Mouse (Mus musculus) megakaryocyte, embryonic 14.5 days (primary cell): ENCODE data around the gene Cx3cr1. TPM values are rescaled to one million over a fixed set of nuclear protein-coding genes. Genes with fewer than 3 reads are reported as not detected.

ENCODE experiments used
- H3K27me3 ChIP-seq: replicated peaks from 2 replicates; pipeline ENCODE3; 2012; ENCODE audit warnings: inconsistent platforms
- H3K36me3 ChIP-seq: replicated peaks from 2 replicates; pipeline ENCODE3; 2012; ENCODE audit warnings: low read length, inconsistent platforms, mixed read lengths
- H3K4me1 ChIP-seq: 2 replicates; pipeline ENCODE4 v1.6.1; 2012; ENCODE audit warnings: inconsistent platforms
- H3K4me3 ChIP-seq: replicated peaks from 2 replicates; pipeline ENCODE3; 2012; ENCODE audit warnings: moderate library complexity, mild to moderate bottlenecking, inconsistent platforms
- H3K9me3 ChIP-seq: 2 replicates; pipeline ENCODE4 v1.6.1; 2012; ENCODE audit warnings: inconsistent platforms
- FLI1 ChIP-seq: IDR thresholded peaks from 2 replicates; pipeline ENCODE4 v1.6.1; 2012; ENCODE audit warnings: low read length, inconsistent platforms, mixed read lengths
- GATA1 ChIP-seq: IDR thresholded peaks from 3 replicates; pipeline ENCODE4 v1.6.1; 2012; ENCODE audit warnings: mixed read lengths, low read length, inconsistent platforms, borderline replicate concordance
- polyA plus RNA-seq: library from polyadenylated mRNA; stranded (reverse); fragments of >175 nt; gene quantifications from 2 replicates; pipeline ENCODE4 v1.2.3, GENCODE M21; 2012; ENCODE audit warnings: low replicate concordance; ENCODE audit not compliant: insufficient read depth

The Cx3cr1 gene
- polyA plus RNA-seq, 1 experiment = 0.73 TPM

DNA sequence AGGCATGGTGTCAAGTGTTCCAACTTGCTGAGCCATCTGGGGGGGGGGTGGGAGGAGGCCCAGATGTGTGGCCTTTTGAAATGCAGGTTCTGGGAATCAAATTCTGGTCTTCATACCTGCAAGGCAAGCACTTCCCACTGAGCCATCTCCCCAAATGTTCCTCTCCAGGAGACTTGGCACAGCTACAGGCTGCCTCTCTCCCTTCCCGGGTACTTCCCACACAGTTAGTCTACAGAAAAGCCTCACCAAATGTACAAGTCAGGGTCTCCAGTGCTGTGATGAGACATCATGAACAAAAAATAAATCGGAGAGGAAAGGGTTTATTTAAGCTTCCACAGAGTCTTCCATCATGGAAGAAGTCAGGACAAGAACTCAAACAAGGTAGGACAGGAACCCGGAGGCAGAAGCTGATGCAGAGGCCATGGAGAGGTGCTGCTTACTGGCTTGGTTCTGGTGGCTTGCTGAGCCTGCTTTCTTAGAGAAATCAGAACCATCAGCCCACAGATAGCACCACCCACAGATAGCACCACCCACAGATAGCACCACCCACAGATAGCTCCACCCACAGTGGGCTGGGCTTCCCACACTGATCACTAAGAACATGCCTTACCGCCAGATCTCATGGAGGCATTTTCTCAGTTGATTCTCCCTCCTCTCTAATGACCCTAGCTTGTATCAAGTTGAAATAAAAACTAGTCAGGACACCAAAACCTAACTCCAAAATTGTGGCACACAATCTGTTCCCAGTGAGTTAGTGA is 182.4 kb downstream of the Cx3cr1 start:
- peaks cover 16% of the 10 kb centered on the region for H3K9me3 ChIP-seq
- H3K4me1 ChIP-seq = no peaks in the 10 kb centered on the region
- H3K27me3 ChIP-seq = peaks cover 5% of the 10 kb centered on the region

DNA sequence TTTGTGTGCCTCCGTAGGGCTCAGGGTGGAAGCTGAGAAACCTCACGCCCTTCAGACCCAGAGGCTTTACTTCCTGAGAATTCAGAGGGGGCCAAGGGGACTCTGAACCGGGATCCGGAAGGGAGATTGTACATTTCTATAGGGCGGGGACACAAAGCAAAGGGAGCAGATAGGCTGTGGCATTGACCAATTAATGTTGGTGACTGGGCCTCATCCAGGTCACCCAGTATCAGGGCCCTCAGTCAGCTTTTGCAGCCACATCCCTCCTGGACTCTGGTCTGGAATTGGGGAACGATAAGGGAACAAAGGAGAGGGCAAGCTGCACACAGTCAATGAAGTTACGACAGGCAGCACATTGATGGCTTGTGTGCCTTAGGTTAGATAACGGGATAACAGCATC is 215.5 kb downstream of the Cx3cr1 start:
- Histone ChIP-seq H3K4me3 (no peak overlapping the region), H3K36me3 (no peaks in the 10 kb centered on the region), H3K9me3 (peaks cover 31% of the 10 kb centered on the region), H3K27me3 (peaks cover 6% of the 10 kb centered on the region), H3K4me1 (no peaks in the 10 kb centered on the region)
- no peak for TF ChIP-seq GATA1
- TF ChIP-seq FLI1 = no peak

More for the DNA sequence above, 182.4 kb downstream of the Cx3cr1 start:
- Histone ChIP-seq H3K4me3 (no peak overlapping the region), H3K36me3 (peaks cover 4% of the 10 kb centered on the region)
- TF ChIP-seq GATA1 = no peak
- no peak for TF ChIP-seq FLI1

DNA sequence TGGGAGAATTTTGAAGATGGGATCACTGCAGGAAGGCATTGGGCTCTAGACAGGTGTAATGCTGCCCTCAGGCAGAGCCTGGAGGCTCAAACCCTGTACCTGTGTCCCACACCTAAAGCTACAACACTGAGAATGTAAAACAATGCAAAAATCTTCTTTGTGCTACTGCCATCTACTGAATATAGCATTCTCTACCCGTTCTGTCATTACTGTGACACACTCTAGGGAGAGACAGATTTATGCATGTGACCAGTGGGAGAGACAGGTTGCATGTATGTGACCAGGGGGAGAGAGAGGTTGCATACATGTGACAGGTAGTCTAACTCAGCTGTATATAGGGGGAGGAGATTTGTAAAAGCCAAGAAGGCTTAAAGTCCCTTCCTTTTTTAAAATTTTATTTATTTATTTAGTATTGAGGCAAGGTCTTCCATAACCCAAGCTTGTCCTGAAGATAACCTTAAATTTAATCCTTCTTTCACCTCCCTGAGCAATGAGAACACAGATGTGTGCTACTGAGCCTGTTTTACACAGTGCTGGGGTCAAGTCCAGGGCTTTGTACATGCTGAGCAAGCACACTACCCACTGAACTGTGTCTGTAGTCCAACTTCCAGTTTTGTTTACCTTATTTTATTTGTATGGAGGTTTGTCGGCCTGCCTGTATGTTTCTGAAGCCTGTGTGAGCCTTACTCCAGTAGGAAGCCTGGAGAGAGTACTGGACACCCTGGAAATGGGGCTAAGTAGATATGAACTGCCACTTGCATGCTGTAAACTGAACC is 216.4 kb downstream of the Cx3cr1 start:
- H3K4me3 ChIP-seq = no peak overlapping the region

DNA sequence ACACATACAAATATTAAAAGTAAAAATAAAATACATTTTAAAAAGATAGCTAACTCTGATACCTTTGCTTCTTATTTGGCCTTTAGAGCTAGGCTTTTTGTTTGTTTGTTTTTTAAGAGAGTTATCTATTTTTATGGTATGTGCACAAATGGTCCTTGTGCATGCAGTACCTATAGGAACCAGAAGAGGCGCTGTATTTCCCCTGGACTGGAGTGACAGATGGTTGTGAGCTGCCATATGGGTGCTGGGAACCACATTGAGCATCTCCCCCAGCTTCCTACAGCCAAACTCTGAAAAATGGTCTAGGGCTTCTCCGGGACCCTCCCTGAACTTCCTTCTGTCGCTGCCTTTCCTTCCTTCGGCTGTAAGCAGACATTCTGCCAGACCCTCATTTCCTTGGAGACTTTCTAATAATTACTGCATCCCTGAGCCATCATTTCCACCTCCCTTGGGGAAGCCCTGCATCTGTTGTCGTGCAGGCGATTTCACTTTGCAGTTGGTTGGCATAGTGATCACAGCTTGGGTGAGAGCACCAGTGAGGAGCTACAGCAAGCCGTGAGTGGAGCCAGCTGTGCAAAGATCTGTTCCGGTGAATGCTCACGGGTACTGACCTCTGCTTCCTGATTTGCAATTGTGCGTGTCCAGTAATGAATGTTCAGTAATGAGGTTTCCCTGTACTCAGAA is 217.2 kb downstream of the Cx3cr1 start:
- Histone ChIP-seq H3K27me3 (peaks cover 16% of the 10 kb centered on the region), H3K36me3 (no peaks in the 10 kb centered on the region), H3K9me3 (peaks cover 16% of the 10 kb centered on the region), H3K4me3 (no peak overlapping the region), H3K4me1 (no peaks in the 10 kb centered on the region)
- TF ChIP-seq GATA1 = no peak
- TF ChIP-seq FLI1 = no peak

More for the DNA sequence above, 216.4 kb downstream of the Cx3cr1 start:
- H3K9me3 ChIP-seq = peaks cover 23% of the 10 kb centered on the region
- TF ChIP-seq FLI1 (no peak), GATA1 (no peak)
- no peaks in the 10 kb centered on the region for H3K4me1 ChIP-seq
- peaks cover 13% of the 10 kb centered on the region for H3K27me3 ChIP-seq
- no peaks in the 10 kb centered on the region for H3K36me3 ChIP-seq

Other genes starting within 250 kb of the Cx3cr1 start
- gene Scn11a, start 244.4 kb downstream of the Cx3cr1 start, polyA plus RNA-seq = not detected in 2 replicates
- 9.9 and 15.8 TPM in 2 replicates for gene Wdr48, start 175.0 kb downstream of the Cx3cr1 start, polyA plus RNA-seq
- gene Gorasp1, start 132.3 kb downstream of the Cx3cr1 start, polyA plus RNA-seq = 11.6 and 11.7 TPM in 2 replicates
- gene Ttc21a, start 132.3 kb downstream of the Cx3cr1 start, polyA plus RNA-seq = 0.26 TPM in 1 of 2 replicates, not detected in the other
- 10.6 and 25.7 TPM in 2 replicates for gene Csrnp1, start 85.2 kb downstream of the Cx3cr1 start, polyA plus RNA-seq
- gene Xirp1, start 46.3 kb downstream of the Cx3cr1 start, polyA plus RNA-seq = not detected in 2 replicates
- not detected in 2 replicates for gene Ccr8, start 22.2 kb upstream of the Cx3cr1 start, polyA plus RNA-seq
- 45.8 and 48.0 TPM in 2 replicates for gene Slc25a38, start 40.5 kb upstream of the Cx3cr1 start, polyA plus RNA-seq
- 5,619 and 7,213 TPM in 2 replicates for gene Rpsa, start 57.8 kb upstream of the Cx3cr1 start, polyA plus RNA-seq
- not detected in 2 replicates for gene Mobp, start 79.8 kb upstream of the Cx3cr1 start, polyA plus RNA-seq
- not detected in 2 replicates for gene Myrip, start 231.6 kb upstream of the Cx3cr1 start, polyA plus RNA-seq